Mouse (Mus musculus) midbrain, embryonic 10.5 days (tissue): Measurements from ENCODE around the gene Olfr433. TPM values are rescaled to one million over a fixed set of nuclear protein-coding genes. Genes with fewer than 3 reads are reported as not detected.

Source experiments
- DNase-seq: peaks from one replicate; pipeline ENCODE4 v3.0.0-alpha.2; 2017; ENCODE audit warnings: low spot score
- H3K27ac ChIP-seq: fragments of 300-500 bp; sonication (generic); replicated peaks from 2 replicates; pipeline ENCODE4 v1.5.1; 2016; ENCODE audit warnings: mild to moderate bottlenecking
- H3K27me3 ChIP-seq: fragments of 300-500 bp; sonication (generic); 2 replicates; pipeline ENCODE4 v1.6.1; 2016; ENCODE audit warnings: low read depth, mild to moderate bottlenecking; ENCODE audit not compliant: poor library complexity, severe bottlenecking
- H3K36me3 ChIP-seq: fragments of 300-500 bp; sonication (generic); 2 replicates; pipeline ENCODE4 v1.6.1; 2016; ENCODE audit warnings: mild to moderate bottlenecking, moderate library complexity
- H3K4me1 ChIP-seq: fragments of 300-500 bp; sonication (generic); 2 replicates; pipeline ENCODE4 v1.6.1; 2016
- H3K4me3 ChIP-seq: fragments of 300-500 bp; sonication (generic); 2 replicates; pipeline ENCODE4 v1.5.1; 2016; ENCODE audit warnings: mild to moderate bottlenecking, moderate library complexity
- H3K9me3 ChIP-seq: fragments of 300-500 bp; sonication (generic); replicated peaks from 2 replicates; pipeline ENCODE4 v1.6.1; 2016; ENCODE audit warnings: mild to moderate bottlenecking
- WGBS: fragments of 180-500 bp; shearing (Covaris S2); methylation state at CpG from one replicate; pipeline ENCODE4 v1.1.7; 2016; 5-methylcytosine and 5-hydroxymethylcytosine counted together
- polyA plus RNA-seq: library from polyadenylated mRNA; unstranded; fragments of >200 nt; fragmentation: Nextera tagmentation; extraction: Ambion mirVana; gene quantifications from 2 replicates; pipeline ENCODE4 v1.2.1, GENCODE M21; 2016

Gene Olfr433
- polyA plus RNA-seq, 1 experiment from 2014 or later = not detected

- DNase-seq = no peak
- H3K9me3 ChIP-seq = no peaks in the 10 kb centered on the region
- no peak overlapping the region for H3K4me3 ChIP-seq
- WGBS = 93% methylated on average over 4 of the region's 4 CpGs
- H3K27me3 ChIP-seq = no peaks in the 10 kb centered on the region
- H3K4me1 ChIP-seq = no peaks in the 10 kb centered on the region
- H3K36me3 ChIP-seq = no peaks in the 10 kb centered on the region
- H3K27ac ChIP-seq = no peak overlapping the region
Measured at GRCm38 (mm10) chr1:174050532-174050931, 10.0 kb downstream of the Olfr433 start.

- Histone ChIP-seq H3K4me1 (no peaks in the 10 kb centered on the region), H3K27ac (no peak overlapping the region), H3K4me3 (no peak overlapping the region), H3K9me3 (no peaks in the 10 kb centered on the region), H3K27me3 (no peaks in the 10 kb centered on the region), H3K36me3 (no peaks in the 10 kb centered on the region)
- DNase-seq = no peak
- WGBS = 89% methylated on average over 4 of the region's 4 CpGs
Measured at GRCm38 (mm10) chr1:174051515-174051914, 11.0 kb downstream of the Olfr433 start.

GRCm38 (mm10) chr1:174051931-174052536 is 11.5 kb downstream of the Olfr433 start:
- DNase-seq = no peak
- no peaks in the 10 kb centered on the region for H3K36me3 ChIP-seq
- 86% methylated on average over 5 of the region's 5 CpGs for WGBS
- H3K4me3 ChIP-seq = no peak overlapping the region
- H3K9me3 ChIP-seq = no peaks in the 10 kb centered on the region
- no peaks in the 10 kb centered on the region for H3K27me3 ChIP-seq
- no peaks in the 10 kb centered on the region for H3K4me1 ChIP-seq
- H3K27ac ChIP-seq = no peak overlapping the region

DNA sequence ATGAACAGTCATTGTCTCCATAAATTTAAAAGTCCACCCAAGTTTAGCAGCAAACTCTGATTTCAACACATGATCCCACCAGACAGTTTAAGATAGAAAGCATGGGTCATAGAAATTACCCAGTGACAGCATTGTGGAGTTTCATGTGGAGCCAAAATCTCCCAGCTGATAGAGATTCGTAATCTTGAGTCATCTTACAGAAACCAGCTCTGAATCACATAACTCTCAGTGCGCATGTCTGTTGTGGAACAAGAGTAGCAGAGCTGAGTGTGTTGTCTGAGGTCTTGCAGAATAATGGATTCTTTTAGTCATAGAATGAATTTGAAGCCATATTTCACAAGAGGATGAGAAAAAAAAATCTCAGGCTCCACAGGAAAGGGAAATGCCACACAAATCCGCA is 12.5 kb downstream of the Olfr433 start:
- Histone ChIP-seq H3K36me3 (no peaks in the 10 kb centered on the region), H3K4me3 (no peak overlapping the region), H3K27ac (no peak overlapping the region), H3K4me1 (no peaks in the 10 kb centered on the region), H3K27me3 (no peaks in the 10 kb centered on the region), H3K9me3 (no peaks in the 10 kb centered on the region)
- WGBS = 90% methylated on average over 3 of the region's 3 CpGs
- no peak for DNase-seq

DNA sequence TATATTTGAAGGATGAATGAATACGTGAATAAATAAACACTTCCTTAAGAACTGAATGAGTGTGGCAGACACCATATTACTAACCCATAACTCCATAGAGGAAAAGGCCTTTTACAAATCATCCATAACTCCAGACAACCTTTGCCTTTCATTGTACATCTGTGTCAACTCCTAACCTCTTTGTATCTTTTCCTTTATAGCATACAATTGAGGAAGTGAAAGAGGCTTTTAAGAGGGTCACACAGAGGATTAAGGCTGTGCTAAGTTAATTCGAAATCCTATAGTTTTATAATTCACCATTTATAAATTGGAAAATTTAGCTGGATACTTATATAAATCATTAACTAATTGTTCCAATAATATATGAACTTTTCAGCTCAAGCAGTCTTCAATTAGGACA is 14.7 kb downstream of the Olfr433 start:
- no peaks in the 10 kb centered on the region for H3K9me3 ChIP-seq
- no peak overlapping the region for H3K4me3 ChIP-seq
- H3K36me3 ChIP-seq = no peaks in the 10 kb centered on the region
- no peaks in the 10 kb centered on the region for H3K4me1 ChIP-seq
- WGBS = 77% methylated on average over 2 of the region's 2 CpGs
- DNase-seq = no peak
- no peaks in the 10 kb centered on the region for H3K27me3 ChIP-seq
- H3K27ac ChIP-seq = no peak overlapping the region

DNA sequence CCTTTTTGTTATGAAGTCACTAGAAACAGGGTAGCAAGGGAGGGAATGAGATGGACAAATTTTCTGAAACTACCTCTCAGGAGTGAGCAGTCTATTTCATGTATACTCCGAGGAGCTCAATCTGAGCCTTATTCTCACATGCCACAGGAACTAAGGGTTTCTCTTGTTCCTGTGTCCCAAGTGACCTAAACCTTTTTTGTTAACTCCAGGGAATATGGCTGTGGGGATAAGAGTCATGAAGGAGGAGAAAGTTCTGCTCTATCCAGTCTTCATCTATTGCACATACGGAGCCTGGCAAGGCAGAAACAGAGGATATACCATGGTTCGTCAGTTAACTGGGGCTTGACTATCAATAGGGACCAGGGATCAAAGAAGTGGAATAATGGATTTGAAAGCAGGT is 25.8 kb downstream of the Olfr433 start, which contains the start of gene Olfr430:
Gene Olfr430 (plus strand): TSS at position 301 of the 400 bp plus-strand sequence.
- H3K4me1 ChIP-seq = no peaks in the 10 kb centered on the region

GRCm38 (mm10) chr1:174084031-174084430 is 43.5 kb downstream of the Olfr433 start, which contains the start of gene Olfr429:
TSS of gene Olfr429 (plus strand) at chr1:174084331.
- DNase-seq = no peak
- Histone ChIP-seq H3K27me3 (no peaks in the 10 kb centered on the region), H3K9me3 (no peaks in the 10 kb centered on the region), H3K27ac (no peak within 1 kb of the TSS), H3K36me3 (no peaks in the 10 kb centered on the region), H3K4me3 (no peak within 1 kb of the TSS), H3K4me1 (no peaks in the 10 kb centered on the region)
- WGBS = 95% methylated on average over 2 of the region's 2 CpGs

More for the DNA sequence above, 25.8 kb downstream of the Olfr433 start, which contains the start of gene Olfr430:
- no peaks in the 10 kb centered on the region for H3K27me3 ChIP-seq
- H3K27ac ChIP-seq = no peak within 1 kb of the TSS
- DNase-seq = no peak
- H3K9me3 ChIP-seq = no peaks in the 10 kb centered on the region
- H3K4me3 ChIP-seq = no peak within 1 kb of the TSS
- 91% methylated on average over 3 of the region's 3 CpGs for WGBS
- H3K36me3 ChIP-seq = no peaks in the 10 kb centered on the region

Other genes starting within 250 kb of the Olfr433 start
- gene Ifi211, start 127.7 kb upstream of the Olfr433 start, polyA plus RNA-seq = 0.11 and 0.17 TPM in 2 replicates
- 0.21 and 0.37 TPM in 2 replicates for gene Mndal, start 98.2 kb upstream of the Olfr433 start, polyA plus RNA-seq
- 0.11 TPM in 1 of 2 replicates, not detected in the other for gene Ifi203, start 98.0 kb upstream of the Olfr433 start, polyA plus RNA-seq
- gene Ifi202b, start 58.0 kb upstream of the Olfr433 start, polyA plus RNA-seq = not detected in 2 replicates
- gene Ifi205, start 8.9 kb upstream of the Olfr433 start, polyA plus RNA-seq = 0.19 TPM in 1 of 2 replicates, not detected in the other
- not detected in 2 replicates for gene Olfr432, start 8.5 kb downstream of the Olfr433 start, polyA plus RNA-seq
- gene Olfr430, start 25.9 kb downstream of the Olfr433 start, polyA plus RNA-seq = not detected in 2 replicates
- not detected in 2 replicates for gene Olfr429, start 43.6 kb downstream of the Olfr433 start, polyA plus RNA-seq
- gene Olfr427, start 56.2 kb downstream of the Olfr433 start, polyA plus RNA-seq = not detected in 2 replicates
- gene Olfr231, start 80.5 kb downstream of the Olfr433 start, polyA plus RNA-seq = not detected in 2 replicates
- gene Olfr424, start 90.8 kb downstream of the Olfr433 start, polyA plus RNA-seq = not detected in 2 replicates
- not detected in 2 replicates for gene Olfr420, start 114.9 kb downstream of the Olfr433 start, polyA plus RNA-seq
- 1.4 TPM in 2 replicates for gene Spta1, start 132.1 kb downstream of the Olfr433 start, polyA plus RNA-seq
- not detected in 2 replicates for gene Olfr419, start 211.4 kb downstream of the Olfr433 start, polyA plus RNA-seq